Mouse (Mus musculus) embryonic facial prominence, embryonic 13.5 days (tissue): Measurements from ENCODE around the gene 4933428G20Rik. TPM values are rescaled to one million over a fixed set of nuclear protein-coding genes. Genes with fewer than 3 reads are reported as not detected.

Source experiments
- ATAC-seq: fragments of 200-750 bp; cut with Nextera tagmentation; 2 replicates; pipeline ENCODE4 v1.8.0; 2017; ENCODE audit warnings: low read depth; ENCODE audit not compliant: insufficient number of reproducible peaks, insufficient read depth, low FRiP score, low TSS enrichment
- H3K27ac ChIP-seq: fragments of 300-500 bp; sonication (generic); 2 replicates; pipeline ENCODE4 v1.5.1; 2015; ENCODE audit warnings: moderate library complexity, mild to moderate bottlenecking, inconsistent platforms
- H3K27me3 ChIP-seq: fragments of 300-500 bp; sonication (generic); 2 replicates; pipeline ENCODE4 v1.6.1; 2015; ENCODE audit warnings: mild to moderate bottlenecking, inconsistent platforms
- H3K36me3 ChIP-seq: fragments of 300-500 bp; sonication (generic); 2 replicates; pipeline ENCODE4 v1.6.1; 2015; ENCODE audit warnings: mild to moderate bottlenecking, inconsistent platforms
- H3K4me1 ChIP-seq: fragments of 300-500 bp; sonication (generic); 2 replicates; pipeline ENCODE4 v1.6.1; 2015; ENCODE audit warnings: inconsistent platforms
- H3K4me2 ChIP-seq: fragments of 300-500 bp; sonication (generic); 2 replicates; pipeline ENCODE4 v1.6.1; 2015; ENCODE audit warnings: moderate library complexity, mild to moderate bottlenecking, inconsistent platforms
- H3K4me3 ChIP-seq: fragments of 300-500 bp; sonication (generic); 2 replicates; pipeline ENCODE4 v1.5.1; 2015; ENCODE audit warnings: mild to moderate bottlenecking, inconsistent platforms
- H3K9ac ChIP-seq: fragments of 300-500 bp; sonication (generic); 2 replicates; pipeline ENCODE4 v1.6.1; 2015; ENCODE audit warnings: mild to moderate bottlenecking, inconsistent platforms
- H3K9me3 ChIP-seq: fragments of 300-500 bp; sonication (generic); 2 replicates; pipeline ENCODE4 v1.6.1; 2016; ENCODE audit warnings: inconsistent platforms
- WGBS: fragments of 180-500 bp; shearing (Covaris S2); methylation state at CpG from one replicate; pipeline ENCODE4 v1.1.7; 2015; ENCODE audit warnings: mixed read lengths; 5-methylcytosine and 5-hydroxymethylcytosine counted together
- polyA plus RNA-seq: library from polyadenylated mRNA; unstranded; fragments of >200 nt; fragmentation: Nextera tagmentation; extraction: Ambion mirVana; gene quantifications from 2 replicates; pipeline ENCODE4 v1.2.1, GENCODE M21; 2015

4933428G20Rik gene
- 1.4 and 1.8 TPM in 2 replicates for polyA plus RNA-seq

GRCm38 (mm10) chr11:97499865-97500719, at the start of gene 4933428G20Rik:
Gene 4933428G20Rik (minus strand): TSS chr11:97500340.
- Histone ChIP-seq H3K36me3 (peaks cover 39% of the 10 kb centered on the region), H3K9ac (peak within 1 kb of the TSS; percentile 61), H3K4me2 (peak within 1 kb of the TSS; percentile 59), H3K4me3 (peak within 1 kb of the TSS; percentile 38), H3K27ac (no peak within 1 kb of the TSS), H3K27me3 (peaks cover 58% of the 10 kb centered on the region), H3K4me1 (peaks cover 34% of the 10 kb centered on the region), H3K9me3 (no peaks in the 10 kb centered on the region)
- ATAC-seq: no peak
- WGBS: 10% methylated on average over 83 of the region's 88 CpGs

DNA sequence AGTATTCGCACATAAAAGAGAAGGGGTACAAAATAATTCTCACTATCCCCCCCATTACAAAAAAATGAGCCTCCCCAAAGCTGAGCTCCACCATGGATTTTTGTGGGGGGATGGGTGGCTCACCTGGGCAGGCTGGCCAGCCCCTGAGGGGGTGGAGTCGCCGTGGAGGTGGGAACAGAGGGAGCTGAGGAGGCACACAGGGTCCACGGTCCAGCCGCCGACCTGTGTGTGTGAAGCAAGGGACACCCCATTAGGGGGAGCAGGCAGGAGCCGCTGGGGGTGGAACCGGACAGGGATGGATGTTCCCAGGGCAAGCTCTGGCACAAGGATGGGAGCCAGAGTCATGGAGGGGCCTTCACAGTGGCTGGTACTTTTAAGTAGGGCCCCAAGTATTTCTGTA, 48.6 kb upstream of the 4933428G20Rik start:
- Histone ChIP-seq H3K27ac (no peak overlapping the region), H3K4me1 (peaks cover 24% of the 10 kb centered on the region), H3K4me3 (no peak overlapping the region), H3K4me2 (no peak overlapping the region), H3K27me3 (peaks cover 94% of the 10 kb centered on the region), H3K9ac (no peak overlapping the region), H3K36me3 (no peaks in the 10 kb centered on the region), H3K9me3 (no peaks in the 10 kb centered on the region)
- WGBS: 48% methylated on average over 8 of the region's 8 CpGs
- no peak for ATAC-seq

DNA sequence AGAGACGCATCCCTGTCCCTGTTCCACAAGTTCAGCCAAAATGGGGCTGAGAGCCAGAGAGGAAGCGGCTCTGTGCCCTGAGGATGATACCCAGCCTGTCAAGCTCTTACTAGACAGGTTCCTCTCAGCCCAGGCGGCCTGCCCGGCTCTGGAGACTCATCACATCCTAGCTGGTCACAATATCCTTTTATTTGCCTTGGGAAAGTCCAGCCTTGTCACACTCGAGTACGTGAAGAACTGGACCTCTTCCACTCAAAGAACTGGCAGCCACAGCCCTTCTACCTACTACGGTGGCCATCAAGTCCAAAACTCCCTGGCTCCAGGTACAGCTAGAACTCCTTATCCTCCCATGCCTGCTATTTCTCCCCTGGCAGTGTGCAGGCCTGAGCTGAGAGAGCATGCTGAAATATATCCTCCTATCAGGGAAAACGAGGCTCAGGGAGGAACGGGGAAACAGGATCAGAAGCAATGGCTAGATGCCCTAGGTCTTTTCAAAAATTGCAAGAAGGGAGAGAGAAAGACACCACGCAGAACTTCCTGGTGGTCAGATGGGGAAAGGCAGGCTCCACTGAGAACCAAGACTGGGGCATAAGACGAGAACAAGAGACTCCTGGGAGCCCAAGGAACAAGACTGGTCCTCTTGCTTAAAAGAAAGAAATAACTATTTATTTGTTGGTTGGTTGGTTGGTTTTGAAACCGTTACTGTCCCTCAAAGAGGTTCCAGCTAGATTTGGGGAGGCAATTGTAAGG, 48.0 kb upstream of the 4933428G20Rik start:
- Histone ChIP-seq H3K36me3 (no peaks in the 10 kb centered on the region), H3K27ac (no peak overlapping the region), H3K27me3 (peaks cover 100% of the 10 kb centered on the region), H3K4me2 (no peak overlapping the region), H3K9me3 (no peaks in the 10 kb centered on the region), H3K4me1 (peaks cover 24% of the 10 kb centered on the region), H3K9ac (no peak overlapping the region), H3K4me3 (no peak overlapping the region)
- no peak for ATAC-seq
- 51% methylated on average over 12 of the region's 12 CpGs for WGBS

GRCm38 (mm10) chr11:97546804-97547411, 46.8 kb upstream of the 4933428G20Rik start:
- WGBS: under 1% methylated on average over 69 of the region's 73 CpGs
- Histone ChIP-seq H3K4me2 (peak overlapping the region; percentile 100), H3K36me3 (no peaks in the 10 kb centered on the region), H3K4me1 (peaks cover 25% of the 10 kb centered on the region), H3K4me3 (peak overlapping the region; percentile 60), H3K9ac (peak overlapping the region; percentile 70), H3K27ac (no peak overlapping the region), H3K9me3 (no peaks in the 10 kb centered on the region), H3K27me3 (peaks cover 89% of the 10 kb centered on the region)
- peak; percentile 62; the same call in 1 of the 2 replicates for ATAC-seq

GRCm38 (mm10) chr11:97545808-97546560, 45.8 kb upstream of the 4933428G20Rik start:
- WGBS: 4% methylated on average over 26 of the region's 26 CpGs
- Histone ChIP-seq H3K36me3 (no peaks in the 10 kb centered on the region), H3K9me3 (no peaks in the 10 kb centered on the region), H3K4me3 (peak overlapping the region; percentile 60), H3K27ac (no peak overlapping the region), H3K4me1 (peaks cover 22% of the 10 kb centered on the region), H3K27me3 (peaks cover 88% of the 10 kb centered on the region), H3K4me2 (peak overlapping the region; percentile 100), H3K9ac (peak overlapping the region; percentile 70)
- ATAC-seq: no peak

DNA sequence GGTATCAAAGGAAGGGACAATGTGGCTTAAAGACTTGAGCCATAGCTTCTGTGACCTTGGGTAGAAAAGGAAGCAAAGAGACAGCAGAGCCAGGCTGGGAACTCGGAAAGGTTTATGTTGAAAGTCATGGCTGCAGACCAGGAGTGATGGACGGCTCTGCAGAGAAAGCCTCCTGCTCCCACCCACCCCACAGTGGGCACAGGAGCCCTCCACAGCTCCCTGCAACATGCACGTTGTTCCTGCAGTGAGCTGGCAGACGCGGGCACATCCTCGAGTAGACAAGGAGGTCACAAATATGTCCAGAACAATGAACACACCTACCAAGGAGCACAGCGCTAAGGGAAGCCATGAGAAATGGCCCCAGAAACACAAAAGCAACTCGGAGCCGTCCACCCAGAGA, 43.7 kb upstream of the 4933428G20Rik start:
- Histone ChIP-seq H3K9ac (no peak overlapping the region), H3K27me3 (peaks cover 72% of the 10 kb centered on the region)
- 83% methylated on average over 9 of the region's 9 CpGs for WGBS

GRCm38 (mm10) chr11:97543181-97543733, 43.1 kb upstream of the 4933428G20Rik start:
- WGBS: 56% methylated on average over 12 of the region's 12 CpGs
- ATAC-seq: no peak
- Histone ChIP-seq H3K4me2 (no peak overlapping the region), H3K4me1 (peaks cover 32% of the 10 kb centered on the region), H3K9ac (no peak overlapping the region), H3K27me3 (peaks cover 72% of the 10 kb centered on the region), H3K9me3 (no peaks in the 10 kb centered on the region), H3K4me3 (no peak overlapping the region), H3K36me3 (no peaks in the 10 kb centered on the region), H3K27ac (no peak overlapping the region)

More for the DNA sequence above, 43.7 kb upstream of the 4933428G20Rik start:
- Histone ChIP-seq H3K36me3 (no peaks in the 10 kb centered on the region), H3K27ac (no peak overlapping the region), H3K4me3 (no peak overlapping the region), H3K4me1 (peaks cover 32% of the 10 kb centered on the region), H3K4me2 (no peak overlapping the region), H3K9me3 (no peaks in the 10 kb centered on the region)
- ATAC-seq: no peak

DNA sequence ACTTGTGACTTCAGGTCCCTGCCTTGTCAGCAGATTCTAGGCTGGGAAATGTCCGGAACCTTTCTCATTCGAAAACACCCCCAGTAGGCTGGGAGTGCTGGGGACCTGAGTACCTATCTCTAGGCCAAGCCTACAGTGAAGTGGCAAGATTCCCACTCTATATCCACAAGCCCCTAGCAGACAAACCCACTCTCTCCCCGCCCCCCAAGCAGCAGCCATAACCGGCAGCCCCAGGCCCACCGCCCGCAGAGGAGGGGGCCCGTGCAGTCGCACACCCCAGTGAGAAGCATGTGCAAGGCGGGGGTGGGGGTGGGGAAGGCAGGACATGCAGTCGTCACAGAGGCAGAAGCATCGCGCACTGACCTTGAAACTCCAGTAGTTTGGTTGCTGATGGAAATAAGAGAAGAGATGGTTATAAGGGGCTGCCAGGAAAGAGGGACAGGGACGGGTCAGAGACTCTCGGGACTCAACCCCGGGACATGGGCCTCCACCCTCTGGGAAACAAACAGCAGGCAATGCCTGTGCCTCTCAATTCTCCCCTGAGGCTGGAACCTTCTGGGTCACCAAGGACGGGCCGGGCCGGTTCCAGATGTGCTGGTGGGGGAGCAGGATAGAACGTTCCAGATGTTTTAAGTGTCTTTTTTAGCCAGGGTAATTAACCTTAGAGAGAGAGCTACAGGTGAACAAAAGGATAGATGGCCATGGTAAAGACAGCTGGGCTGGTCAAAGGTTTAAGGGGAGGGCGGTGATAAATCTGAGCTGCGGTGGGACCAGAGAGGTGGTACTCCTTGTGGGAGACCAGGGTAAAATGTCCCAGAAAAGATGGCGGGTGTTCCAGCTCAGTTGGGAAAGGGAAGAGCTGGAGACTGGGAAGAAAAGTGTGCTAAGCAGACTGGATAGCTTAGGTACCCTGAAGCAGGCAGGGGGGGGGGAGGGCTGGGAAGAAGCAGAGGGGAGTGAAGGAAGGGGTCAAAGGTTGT, 42.3 kb upstream of the 4933428G20Rik start:
- Histone ChIP-seq H3K9me3 (no peaks in the 10 kb centered on the region), H3K27ac (no peak overlapping the region), H3K36me3 (no peaks in the 10 kb centered on the region), H3K4me2 (no peak overlapping the region), H3K4me1 (peaks cover 36% of the 10 kb centered on the region), H3K27me3 (peaks cover 72% of the 10 kb centered on the region), H3K9ac (no peak overlapping the region), H3K4me3 (no peak overlapping the region)
- no peak for ATAC-seq
- WGBS: 53% methylated on average over 22 of the region's 22 CpGs

GRCm38 (mm10) chr11:97540604-97541003, 40.5 kb upstream of the 4933428G20Rik start:
- Histone ChIP-seq H3K4me2 (no peak overlapping the region), H3K9me3 (no peaks in the 10 kb centered on the region), H3K4me1 (peaks cover 34% of the 10 kb centered on the region), H3K4me3 (no peak overlapping the region), H3K36me3 (no peaks in the 10 kb centered on the region), H3K9ac (no peak overlapping the region), H3K27me3 (peaks cover 72% of the 10 kb centered on the region), H3K27ac (no peak overlapping the region; the same call in 1 of the 2 replicates)
- WGBS: 37% methylated on average over 3 of the region's 3 CpGs
- no peak for ATAC-seq

GRCm38 (mm10) chr11:97540136-97540535, 40.0 kb upstream of the 4933428G20Rik start:
- Histone ChIP-seq H3K9ac (no peak overlapping the region), H3K27me3 (peaks cover 72% of the 10 kb centered on the region), H3K4me1 (peaks cover 37% of the 10 kb centered on the region), H3K4me3 (no peak overlapping the region), H3K36me3 (no peaks in the 10 kb centered on the region), H3K9me3 (no peaks in the 10 kb centered on the region), H3K27ac (no peak overlapping the region), H3K4me2 (no peak overlapping the region)
- 53% methylated on average over 3 of the region's 3 CpGs for WGBS
- no peak for ATAC-seq
